Mouse (Mus musculus) megakaryocyte, embryonic 14.5 days (primary cell): ENCODE results near the gene Fastkd1.

Experiments
- FLI1 ChIP-seq: IDR thresholded peaks from 2 replicates; pipeline ENCODE4 v1.6.1; 2012; ENCODE audit warnings: low read length, inconsistent platforms, mixed read lengths
- GATA1 ChIP-seq: IDR thresholded peaks from 3 replicates; pipeline ENCODE4 v1.6.1; 2012; ENCODE audit warnings: mixed read lengths, low read length, inconsistent platforms, borderline replicate concordance

- TF ChIP-seq GATA1 (no peak), FLI1 (no peak)
Measured at GRCm38 (mm10) chr2:69713626-69714014, 304 bp upstream of the Fastkd1 start.
